Mouse (Mus musculus) urinary bladder, postnatal 0 days (tissue): ENCODE measurements around the gene Fmo5. TPM values are rescaled to one million over a fixed set of nuclear protein-coding genes. Genes with fewer than 3 reads are reported as not detected.

Experiments used
- microRNA-seq: library from miRNA; unstranded; fragments of <30 nt; microRNA quantifications from one replicate; pipeline ENCODE4, GENCODE M21; 2016
- polyA plus RNA-seq: library from polyadenylated mRNA; unstranded; fragments of >200 nt; fragmentation: Nextera tagmentation; extraction: Ambion mirVana; gene quantifications from 2 replicates; pipeline ENCODE4 v1.2.1, GENCODE M21; 2015

The Fmo5 gene
- polyA plus RNA-seq: 314 and 339 TPM in 2 replicates

GRCm38 (mm10) chr3:97628391-97629001, at the start of gene Fmo5:
Gene Fmo5, plus strand, starts transcription at chr3:97628804.

GRCm38 (mm10) chr3:97609845-97610410, 18.7 kb upstream of the Fmo5 start, which contains the start of gene Chd1l:
Gene Chd1l, minus strand, starts transcription at chr3:97610203.

GRCm38 (mm10) chr3:97657655-97658411, 29.2 kb downstream of the Fmo5 start, which contains the start of gene Prkab2:
Gene Prkab2, plus strand, starts transcription at chr3:97658193.

GRCm38 (mm10) chr3:97674644-97675110, 46.1 kb downstream of the Fmo5 start, which contains the start of gene Gm17651:
Gene Gm17651, minus strand, starts transcription at chr3:97674694.

Small RNA genes within 50 kb of the gene (microRNA-seq; reads per million reads assigned to microRNA genes)
- not detected for gene Mir7225

Other genes with a start within 250 kb of the Fmo5 start
- 0.08 and 0.20 TPM in 2 replicates for gene Olfr1402, start 206.8 kb upstream of the Fmo5 start, polyA plus RNA-seq
- gene Chd1l, start 18.6 kb upstream of the Fmo5 start, polyA plus RNA-seq: 14.3 and 17.0 TPM in 2 replicates
- gene Prkab2, start 29.4 kb downstream of the Fmo5 start, polyA plus RNA-seq: 20.9 and 26.7 TPM in 2 replicates
- not detected in 2 replicates for gene Gm17651, start 45.9 kb downstream of the Fmo5 start, polyA plus RNA-seq